Mouse (Mus musculus) left cerebral cortex, adult 11 months (tissue): Measurements from ENCODE around the gene Rnaseh2b.
A peak's percentile ranks its signal among the peaks of the same experiment; 100 is the strongest.

Experiments
- DNase-seq: peaks from one replicate; pipeline ENCODE4 v3.0.0; 2022; ENCODE audit warnings: low spot score

Rnaseh2b gene

DNA sequence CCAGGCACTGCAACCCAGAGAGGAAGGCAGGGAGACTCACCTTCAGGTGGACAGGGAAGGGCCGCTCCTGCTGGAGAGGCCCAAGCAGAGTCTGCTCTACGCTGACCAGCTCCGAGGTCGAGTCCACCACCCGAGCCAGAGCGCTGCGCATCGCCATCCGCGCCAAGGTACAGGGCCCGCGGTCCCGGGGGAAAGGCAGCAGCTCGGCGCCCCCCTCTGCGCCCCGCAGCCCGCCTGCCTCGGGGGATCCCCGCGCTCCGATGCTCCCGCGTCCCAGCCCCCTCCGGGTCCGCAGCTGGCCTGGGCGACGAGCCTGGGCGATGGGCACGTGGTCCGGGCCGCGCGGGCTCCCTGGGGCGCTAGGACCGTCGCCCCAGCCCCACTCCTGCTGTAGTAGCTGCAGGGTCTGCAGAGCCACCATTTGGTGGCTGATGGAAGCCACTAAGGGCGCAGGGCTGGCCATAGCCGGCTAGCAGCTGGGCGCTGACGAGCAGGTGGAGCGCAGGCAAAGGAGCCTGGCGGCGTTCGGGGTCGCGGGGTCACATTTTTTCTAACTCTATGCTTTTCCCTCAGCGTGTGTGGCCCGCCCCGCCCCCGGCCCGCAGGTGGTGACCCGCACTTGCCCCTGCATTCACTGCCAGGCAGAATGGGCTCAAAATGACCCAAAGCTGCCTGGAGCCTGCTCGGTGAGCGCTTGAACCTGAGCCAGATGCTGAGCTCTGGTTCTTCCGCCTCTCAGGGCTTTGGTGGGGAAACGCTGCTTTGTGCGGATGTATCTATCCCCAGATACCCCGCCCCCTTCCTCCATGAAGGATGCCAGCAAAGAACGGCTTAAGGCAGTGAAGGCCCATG lies at the start of gene Rnaseh2b, which contains the start of gene Dleu7:
TSS of gene Rnaseh2b (plus strand) at position 102 of the 852 bp plus-strand sequence.
TSS of gene Dleu7 (minus strand) at position 560 of the 852 bp plus-strand sequence.
- DNase-seq: no peak

DNA sequence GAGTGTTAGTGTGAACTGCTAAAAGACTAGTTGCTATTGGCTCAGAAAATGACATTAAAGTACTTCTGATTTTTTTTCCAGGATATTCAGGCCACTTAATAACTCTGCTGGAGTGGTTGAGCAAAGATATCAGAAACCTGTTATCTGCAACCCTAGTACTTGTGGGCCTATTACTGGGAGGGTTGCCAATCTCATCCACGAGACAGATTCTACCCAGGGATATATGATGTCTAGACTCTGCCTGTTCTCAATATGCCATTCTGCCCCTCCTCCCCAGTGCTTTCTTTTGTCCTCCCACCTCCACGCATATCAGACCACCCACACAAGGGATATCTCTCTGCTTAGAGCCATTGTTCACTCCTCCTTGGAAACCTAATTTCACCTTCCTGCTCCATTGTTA lies 48.9 kb upstream of the Rnaseh2b start:
- DNase-seq: no peak

DNA sequence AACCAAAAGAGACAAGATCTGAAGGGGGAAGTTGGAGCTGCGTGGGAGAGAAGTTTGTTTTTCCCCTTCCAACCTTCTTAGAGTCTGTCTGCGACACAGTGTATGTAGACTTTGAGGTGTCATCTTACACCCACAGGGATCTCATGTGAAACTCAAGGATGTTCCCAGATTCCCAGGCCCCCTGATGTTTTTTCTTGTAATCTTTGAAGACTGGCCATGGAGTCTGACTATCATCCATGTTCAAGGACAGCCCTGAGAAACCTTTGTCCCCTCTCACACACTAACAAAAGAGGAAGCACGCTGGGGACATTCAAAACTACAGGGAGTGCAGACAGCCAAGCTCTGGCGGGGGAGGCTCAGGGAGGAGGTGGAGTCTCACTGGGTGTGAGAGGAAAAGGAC lies 46.8 kb upstream of the Rnaseh2b start:
- DNase-seq: no peak

DNA sequence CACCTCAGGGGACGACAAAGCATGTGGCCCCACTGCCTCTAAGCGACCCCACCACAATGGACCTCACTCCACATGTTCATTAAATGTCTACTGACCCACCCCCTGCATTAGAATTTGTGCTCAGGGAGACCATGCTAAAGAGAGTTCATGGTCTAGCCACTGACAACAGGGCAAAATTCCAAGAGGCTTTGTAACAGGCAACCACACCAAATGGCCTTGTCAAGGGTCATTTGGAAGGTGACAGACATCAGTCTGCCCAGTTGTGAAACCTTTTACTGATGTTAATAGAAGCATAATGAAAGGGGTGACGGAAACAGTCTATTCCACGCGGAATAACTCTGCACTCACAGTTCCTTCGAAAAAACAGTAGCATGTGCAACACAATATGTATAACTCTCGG lies 44.0 kb upstream of the Rnaseh2b start:
- DNase-seq: no peak

DNA sequence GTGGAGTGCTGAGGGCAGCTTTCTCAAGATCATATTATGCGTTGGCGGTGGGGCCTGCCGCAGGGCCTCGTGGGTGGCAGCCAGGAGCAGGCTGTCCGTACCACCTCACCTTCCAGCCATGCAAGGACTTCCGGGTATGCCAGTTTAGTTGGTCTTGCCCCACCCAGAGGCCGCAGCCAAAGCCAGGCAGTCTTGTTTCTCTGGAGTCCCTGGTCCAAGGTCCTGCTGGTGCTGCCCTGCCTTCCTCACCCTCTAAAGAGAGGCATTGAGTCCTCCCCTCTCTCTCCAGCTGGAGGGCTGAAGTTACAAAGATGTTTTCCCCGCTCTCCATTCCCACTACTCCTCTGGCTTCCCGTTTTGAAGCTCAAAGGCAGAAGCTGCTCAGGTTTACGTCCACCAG lies 43.6 kb upstream of the Rnaseh2b start:
- DNase-seq: no peak

- no peak for DNase-seq
These were observed 43.1 kb upstream of the Rnaseh2b start for GRCm38 (mm10) chr14:62249251-62249650.

DNA sequence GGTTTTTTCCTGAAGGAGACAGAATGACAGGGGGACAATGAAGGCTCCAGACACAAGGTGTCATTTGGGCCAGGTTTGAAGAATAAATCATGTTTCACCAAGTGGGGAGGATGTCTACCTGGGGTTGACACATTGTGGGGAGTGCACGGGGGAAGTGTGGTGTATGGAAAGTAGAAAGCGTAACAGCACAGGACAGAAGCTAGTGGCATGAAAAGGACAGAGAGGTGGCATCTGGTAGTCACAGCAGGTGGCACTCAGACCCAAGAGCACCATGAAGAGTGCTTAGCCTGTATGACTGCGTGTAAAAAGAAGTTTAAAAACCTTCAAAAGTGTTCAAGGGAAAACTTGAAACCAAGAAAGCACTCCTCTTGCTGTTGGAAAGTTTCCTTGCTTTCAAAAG lies 42.3 kb upstream of the Rnaseh2b start:
- DNase-seq: no peak

- DNase-seq: peak; percentile 34
These were observed 40.4 kb upstream of the Rnaseh2b start for GRCm38 (mm10) chr14:62251999-62252398.

GRCm38 (mm10) chr14:62254371-62254770 lies 38.0 kb upstream of the Rnaseh2b start:
- DNase-seq: no peak

DNA sequence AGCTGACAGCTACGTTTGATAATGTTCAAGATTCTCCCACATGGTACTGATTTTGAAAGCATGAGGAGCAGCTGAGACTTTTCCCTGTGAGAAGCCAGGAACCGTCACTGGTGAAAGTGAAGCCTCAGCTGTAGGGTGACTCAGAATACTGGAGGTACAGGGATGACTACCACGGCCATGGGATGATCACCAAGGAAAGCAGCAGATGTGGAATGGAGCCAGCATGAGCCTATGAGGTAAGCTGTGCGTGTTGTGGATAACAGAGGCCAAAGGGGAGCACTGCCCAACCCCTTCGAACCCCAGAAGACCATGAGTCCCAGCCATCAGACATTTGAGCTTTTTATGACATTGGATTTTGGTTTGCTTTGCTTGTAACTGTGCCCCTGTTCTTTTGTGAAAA lies 36.3 kb upstream of the Rnaseh2b start:
- DNase-seq: no peak

DNA sequence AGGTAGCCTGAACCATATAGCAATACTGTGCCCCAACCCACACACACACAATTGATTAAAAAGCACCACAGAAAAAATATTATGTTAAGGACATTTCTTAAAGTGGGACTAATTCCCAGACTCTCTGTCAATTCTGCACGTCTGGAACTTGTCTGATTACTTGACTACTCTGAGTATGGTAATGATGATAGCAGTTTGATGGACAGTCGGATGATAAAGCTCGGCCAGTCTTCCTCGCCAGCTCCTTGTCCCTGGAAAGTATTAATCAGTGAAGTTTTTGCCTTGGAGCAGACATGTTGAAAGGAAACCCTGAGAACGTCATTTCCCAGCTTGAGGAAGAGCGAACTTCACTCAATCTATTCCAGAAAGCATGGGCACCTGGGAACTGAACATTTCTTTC lies 34.3 kb upstream of the Rnaseh2b start:
- no peak for DNase-seq

DNA sequence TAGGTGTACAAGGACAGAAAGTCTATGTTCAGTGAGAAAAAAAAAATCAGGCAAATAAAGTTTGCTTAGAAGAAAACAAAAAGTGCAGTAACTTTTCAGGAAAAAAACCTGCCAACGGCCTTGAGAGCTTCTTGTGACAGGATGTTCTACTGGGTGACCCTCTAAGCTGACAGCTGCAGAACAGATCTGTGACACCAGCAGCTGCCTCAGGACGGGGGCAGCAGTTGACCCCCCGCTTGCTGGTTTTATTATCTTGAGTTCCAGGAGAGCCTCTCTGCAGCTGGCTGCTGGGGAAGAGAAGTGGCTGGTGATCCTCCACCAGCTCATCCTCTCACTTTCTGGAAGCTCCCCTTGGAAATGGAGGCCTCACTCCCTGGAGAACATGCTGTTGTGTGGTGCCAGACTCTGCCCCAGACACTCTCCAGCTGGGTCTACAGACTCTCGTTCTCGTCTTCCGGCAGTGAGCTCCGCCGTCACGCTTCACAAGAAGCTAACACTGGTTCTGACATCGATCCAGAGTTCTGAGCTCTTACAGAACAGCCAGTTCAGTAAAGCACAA lies 33.3 kb upstream of the Rnaseh2b start:
- DNase-seq: no peak

DNA sequence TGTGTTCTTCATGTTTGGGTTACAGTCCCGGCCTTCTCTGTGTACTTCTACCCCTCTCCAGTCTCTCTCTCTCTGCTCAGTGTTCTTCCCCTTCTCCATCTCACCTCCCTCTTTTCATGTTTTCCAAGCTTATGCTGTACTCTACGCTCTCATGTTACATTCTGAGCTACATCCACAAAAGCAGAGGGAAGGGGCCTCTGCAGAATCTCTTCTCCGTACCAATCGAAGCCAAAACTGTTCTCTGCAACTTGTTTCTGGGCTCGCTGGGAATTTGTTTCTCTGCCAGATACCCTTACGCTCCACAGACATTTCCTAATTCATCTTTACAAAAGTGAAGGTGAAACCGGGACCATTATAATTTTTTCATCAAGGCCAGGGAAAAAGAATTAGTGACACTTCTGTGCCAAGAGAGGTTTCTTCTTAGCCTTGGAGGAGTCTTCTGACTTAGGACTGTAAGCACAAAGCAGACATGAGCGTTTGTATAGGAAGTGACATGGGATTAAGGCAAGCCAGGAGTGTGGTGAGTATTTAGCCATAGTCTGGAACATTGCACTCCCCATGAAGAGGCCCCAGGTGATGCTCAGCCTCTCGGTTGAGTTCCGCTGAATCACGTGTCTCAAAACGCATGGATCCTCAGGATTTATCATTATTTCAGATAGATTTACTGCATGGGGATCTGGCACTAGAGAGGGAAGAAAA lies 21.5 kb upstream of the Rnaseh2b start:
- DNase-seq: no peak

GRCm38 (mm10) chr14:62273604-62274003 lies 18.8 kb upstream of the Rnaseh2b start:
- no peak for DNase-seq

GRCm38 (mm10) chr14:62282974-62283373 lies 9.4 kb upstream of the Rnaseh2b start:
- no peak for DNase-seq

GRCm38 (mm10) chr14:62288731-62289130 lies 3.7 kb upstream of the Rnaseh2b start:
- DNase-seq: no peak

GRCm38 (mm10) chr14:62291406-62291987 lies 892 bp upstream of the Rnaseh2b start:
- DNase-seq: no peak

DNA sequence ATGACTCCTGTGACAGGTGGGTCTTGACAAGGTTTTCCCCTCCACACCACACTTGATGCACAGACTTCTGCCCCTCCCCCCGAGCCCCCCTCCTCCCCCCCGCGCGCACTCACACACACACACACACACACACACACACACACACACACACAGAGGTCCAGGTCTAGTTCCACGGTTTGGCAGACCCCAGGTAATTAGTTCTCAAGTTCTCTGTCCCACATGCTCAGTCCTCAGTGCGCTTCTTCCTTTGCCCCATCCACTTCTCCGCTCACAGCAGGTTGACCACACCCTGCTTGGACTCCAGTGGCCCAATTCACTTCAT lies 262 bp upstream of the Rnaseh2b start:
- no peak for DNase-seq

DNA sequence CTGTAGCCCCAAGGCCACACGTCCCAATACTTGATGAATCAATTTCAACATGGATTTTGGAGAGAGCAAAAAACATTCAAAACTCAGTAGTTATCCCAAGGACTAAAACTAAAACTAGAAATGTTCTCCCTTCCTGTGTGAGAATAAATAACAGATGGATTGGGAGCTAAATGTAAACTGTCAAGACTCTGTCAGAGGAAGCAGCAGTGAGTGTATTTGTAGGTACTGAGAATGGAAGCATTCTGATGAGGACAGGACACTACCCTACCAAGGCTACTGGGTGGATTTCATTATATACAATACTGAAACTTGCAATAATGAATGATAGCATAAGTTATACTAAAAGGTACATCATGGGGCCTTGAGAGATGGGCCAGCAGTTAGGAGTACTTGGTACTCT lies 6.4 kb downstream of the Rnaseh2b start:
- no peak for DNase-seq

GRCm38 (mm10) chr14:62300031-62300430 lies 7.6 kb downstream of the Rnaseh2b start:
- DNase-seq: no peak

- no peak for DNase-seq
These were observed 15.2 kb downstream of the Rnaseh2b start for GRCm38 (mm10) chr14:62307555-62307954.

DNA sequence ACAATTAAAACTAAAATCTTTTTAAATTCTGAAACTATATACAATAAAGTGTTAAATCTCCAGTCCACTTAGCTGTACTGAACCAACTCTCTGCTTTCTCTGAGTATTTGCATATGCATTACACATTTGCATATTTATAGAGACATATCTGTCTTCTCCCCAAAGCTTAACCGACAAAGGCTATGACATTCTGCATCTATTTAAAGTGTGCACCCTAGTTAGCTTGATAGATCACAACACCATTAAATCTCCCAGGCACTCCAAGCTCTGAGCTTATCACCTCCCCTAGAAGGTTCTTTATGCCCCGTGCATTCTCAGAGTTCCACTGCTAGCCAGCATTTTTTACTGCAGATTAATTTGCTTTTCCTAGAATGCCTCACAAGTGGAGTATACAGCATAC lies 16.6 kb downstream of the Rnaseh2b start:
- DNase-seq: no peak

- no peak for DNase-seq
These were observed 19.3 kb downstream of the Rnaseh2b start for GRCm38 (mm10) chr14:62311672-62312071.
